Mouse (Mus musculus) brain, embryonic 18.5 days (tissue): ENCODE measurements around the gene Cacnb1.
A peak's percentile ranks its signal among the peaks of the same experiment; 100 is the strongest.

Experiments used
- DNase-seq: peaks from one replicate; pipeline ENCODE4 v3.0.0-alpha.2; 2012; ENCODE audit warnings: low read depth, low spot score

The Cacnb1 gene

DNA sequence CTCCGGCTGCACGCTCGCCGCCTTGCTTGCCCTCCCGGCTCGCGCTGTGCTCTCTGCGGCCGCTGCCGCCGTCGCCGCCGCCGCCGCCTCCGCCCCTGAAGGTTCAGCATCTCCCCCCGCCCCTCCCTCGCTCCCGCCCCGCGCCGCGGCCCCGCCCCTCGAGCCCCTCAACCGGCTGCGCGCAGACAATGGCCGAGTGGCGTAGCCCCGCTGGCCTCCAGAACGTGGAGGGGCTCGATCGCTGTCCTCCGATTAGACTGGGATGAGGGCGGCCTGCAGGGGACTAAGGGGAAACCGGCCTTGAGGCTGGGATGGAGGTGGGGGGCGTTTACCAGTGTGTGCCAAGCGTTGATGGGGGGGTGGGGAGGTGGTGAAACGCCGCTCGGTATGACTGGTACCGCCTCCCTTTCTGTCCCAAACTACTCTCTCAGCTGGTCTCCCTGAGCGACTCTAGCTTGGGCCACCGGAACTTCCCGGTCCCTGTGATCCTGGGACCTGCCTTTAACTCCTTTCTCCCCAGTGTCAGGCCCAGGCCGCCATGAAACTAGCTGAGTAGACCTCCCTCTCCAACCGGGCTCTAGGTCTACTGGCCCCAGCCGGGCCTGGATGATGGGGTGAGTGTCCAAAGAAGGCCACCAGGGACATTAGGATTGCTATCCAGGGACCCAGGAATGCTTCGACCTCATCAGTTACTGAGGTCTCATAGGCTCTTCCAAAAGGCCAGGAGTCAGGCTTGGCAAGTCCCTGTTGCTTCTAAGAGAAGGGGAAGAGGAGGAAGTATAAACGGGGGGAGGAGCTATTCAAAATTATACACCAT lies at the start of gene Cacnb1:
Cacnb1 (minus strand) TSS at position 480 of the 817 bp plus-strand sequence.
- peak; percentile 42 for DNase-seq

DNA sequence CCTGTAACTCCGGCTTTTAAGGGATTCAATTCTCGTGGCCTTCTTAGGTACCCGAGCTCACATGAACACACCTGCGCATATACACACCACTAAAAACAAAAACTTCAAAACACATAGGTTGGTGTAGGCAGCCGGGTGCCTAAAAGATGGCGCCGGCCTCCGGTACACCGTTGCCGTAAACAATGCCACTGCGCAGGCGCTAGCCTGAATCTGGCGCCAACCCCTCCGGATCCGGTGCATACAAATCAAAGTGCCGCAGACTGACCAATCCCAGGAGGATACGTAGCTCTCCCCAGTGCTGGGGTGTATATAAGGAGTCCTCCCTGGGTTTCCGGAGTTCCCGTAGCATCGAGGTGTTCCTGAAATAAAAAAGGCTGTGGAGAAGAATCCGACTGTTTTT lies 44.4 kb upstream of the Cacnb1 start:
- DNase-seq: no peak

DNA sequence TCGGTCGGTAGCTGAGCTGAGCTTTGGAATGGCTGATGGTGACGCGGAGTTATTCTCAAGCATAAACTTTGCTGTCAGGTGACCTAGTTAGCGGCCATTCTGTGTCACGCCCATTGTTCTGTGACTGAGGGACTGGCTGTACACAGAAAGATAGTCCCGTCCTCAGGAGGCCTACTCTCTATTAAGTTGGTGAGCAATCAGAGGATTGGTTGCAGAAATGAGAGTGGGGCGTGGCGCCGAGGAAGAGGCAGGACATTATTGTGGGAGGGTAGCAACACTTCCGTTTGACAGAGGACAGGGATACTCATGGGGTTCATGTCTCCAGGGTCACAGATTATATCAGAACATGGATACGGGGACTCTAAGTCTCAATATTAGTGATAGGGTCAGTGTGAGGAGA lies 43.4 kb upstream of the Cacnb1 start:
- DNase-seq: no peak

DNA sequence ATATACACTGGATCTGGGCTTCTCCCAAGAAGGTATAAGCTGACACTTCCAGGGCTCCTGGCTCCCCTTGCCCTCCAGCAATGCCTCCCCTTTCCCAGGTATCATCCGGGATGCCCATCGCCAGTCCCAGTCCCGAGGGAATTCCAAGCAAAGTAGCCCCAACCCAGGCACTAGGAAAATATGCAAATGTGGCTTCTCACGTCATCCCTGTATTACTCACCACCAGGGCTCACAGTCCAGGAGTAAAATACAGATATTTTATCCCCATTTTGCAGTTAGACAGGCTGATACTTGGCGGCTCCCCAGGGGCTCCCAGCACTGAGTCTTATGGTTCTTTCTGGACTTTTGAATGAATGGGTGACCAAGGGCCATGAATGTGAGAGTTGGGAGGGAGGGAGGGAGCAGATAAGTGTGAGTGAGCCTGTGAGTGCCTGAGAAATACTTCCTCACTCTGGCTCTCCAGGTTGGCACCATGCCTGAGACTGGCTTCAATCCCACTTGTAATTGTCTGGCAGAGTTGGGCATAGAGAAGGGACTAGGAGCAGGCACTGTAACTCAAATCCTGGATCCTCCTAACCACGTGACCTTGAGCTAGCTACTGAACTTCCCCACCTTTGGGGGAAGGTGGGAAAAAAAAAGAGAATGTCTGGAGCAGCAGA lies 39.2 kb upstream of the Cacnb1 start:
- no peak for DNase-seq

DNA sequence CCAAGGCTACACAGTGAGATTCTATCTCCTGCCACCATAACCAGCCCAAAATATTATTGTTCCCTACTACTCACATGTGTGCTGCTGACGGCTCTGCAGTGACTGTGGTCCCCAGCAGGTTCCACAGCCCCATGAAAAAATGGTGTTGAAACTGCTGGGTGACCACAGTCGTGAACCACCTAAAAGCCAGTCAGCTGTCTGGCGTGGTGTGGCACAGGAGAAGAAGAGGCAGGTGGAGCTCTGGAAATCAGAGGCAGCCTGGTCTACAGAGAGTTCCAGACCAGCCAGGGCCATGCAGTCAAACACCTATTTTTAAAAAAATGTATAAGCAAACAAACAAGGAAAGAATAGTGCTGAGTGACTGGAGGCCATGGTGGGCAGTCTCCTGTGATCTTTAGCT lies 38.6 kb upstream of the Cacnb1 start:
- no peak for DNase-seq

DNA sequence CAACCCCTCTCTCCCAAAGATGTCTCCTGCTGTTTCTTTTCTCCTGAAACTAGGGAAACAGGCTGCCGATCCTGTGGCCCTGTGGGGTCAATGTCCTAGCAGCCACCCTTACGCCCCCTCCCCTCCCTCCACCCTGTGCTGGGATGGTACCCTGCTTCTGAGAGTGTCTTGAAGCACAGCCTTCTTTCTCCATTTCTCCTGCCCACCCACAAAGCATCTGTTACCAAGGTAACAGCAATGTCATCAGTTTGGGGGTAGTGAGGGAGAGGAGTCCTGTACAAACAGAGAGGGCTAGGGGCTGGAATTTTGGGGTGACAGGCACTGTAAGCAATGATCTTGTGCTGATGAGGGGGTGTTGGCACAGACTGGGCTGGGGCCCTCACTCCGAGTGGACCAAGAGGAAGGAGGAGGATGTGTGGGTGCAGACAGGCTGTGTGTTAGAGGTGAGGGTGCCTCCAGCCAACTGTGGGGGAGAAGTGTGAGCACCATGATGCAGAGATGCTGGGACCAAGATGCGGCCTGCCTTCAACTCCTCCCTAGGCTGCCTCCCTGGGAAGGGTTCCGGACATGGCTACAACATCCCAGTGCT lies 37.4 kb upstream of the Cacnb1 start:
- no peak for DNase-seq

DNA sequence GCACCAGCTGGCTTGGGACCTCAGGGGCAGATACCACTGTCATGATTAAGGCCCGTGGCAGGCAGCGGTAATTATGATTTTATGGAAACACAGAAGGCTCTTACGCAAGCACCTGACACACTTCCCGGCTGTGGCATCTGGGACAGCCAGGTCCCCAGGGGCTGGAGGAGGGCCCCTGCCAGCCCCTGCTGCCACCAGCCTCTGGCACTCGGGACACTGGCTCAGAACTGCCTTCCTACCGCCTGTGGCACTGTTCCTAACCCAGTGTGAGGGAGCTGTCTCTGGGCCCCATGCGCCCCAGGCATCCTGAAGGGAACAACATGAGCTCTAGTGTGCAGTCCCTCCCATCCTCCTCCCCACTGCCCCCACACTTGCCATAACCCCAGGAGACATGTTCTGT lies 36.8 kb upstream of the Cacnb1 start:
- DNase-seq: no peak

DNA sequence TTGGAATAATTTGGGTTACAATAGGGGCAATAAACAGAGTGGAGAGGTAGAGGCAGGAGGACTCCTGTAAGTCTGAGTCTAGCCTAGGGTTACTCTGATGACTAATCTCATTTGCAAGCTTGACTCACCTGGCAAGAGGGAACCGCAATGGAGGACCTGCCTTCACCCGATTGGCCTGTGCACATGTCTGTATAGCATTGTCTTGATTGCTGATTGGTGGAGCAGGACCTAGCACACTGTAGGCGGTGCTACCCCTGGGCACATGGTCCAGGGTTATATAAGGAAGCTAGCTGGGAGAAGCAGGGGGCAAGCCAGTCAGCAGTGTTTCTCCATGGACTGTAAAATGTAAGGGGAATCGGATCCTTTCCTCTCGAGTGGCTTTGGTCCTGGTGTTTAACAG lies 35.2 kb upstream of the Cacnb1 start:
- no peak for DNase-seq

DNA sequence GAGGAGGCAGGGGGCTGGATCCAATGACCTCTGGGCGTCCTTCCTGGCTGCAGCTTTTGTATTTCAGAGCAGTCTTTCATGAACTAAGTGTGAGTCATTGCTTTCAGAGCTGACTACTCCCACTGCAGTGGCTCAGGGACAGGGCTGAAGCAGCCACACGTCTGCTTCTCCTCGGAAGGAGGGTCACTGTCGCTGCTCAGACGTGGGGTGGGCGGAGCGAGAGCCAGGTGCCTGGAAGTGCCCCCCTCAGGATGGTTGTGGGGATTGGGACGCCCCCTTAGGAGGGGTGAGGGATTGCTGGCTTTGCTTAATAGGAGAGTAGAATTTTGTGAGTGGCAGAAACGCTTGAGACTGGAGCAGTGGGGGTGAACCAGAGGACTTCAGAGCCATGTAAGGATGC lies 34.6 kb upstream of the Cacnb1 start:
- no peak for DNase-seq

DNA sequence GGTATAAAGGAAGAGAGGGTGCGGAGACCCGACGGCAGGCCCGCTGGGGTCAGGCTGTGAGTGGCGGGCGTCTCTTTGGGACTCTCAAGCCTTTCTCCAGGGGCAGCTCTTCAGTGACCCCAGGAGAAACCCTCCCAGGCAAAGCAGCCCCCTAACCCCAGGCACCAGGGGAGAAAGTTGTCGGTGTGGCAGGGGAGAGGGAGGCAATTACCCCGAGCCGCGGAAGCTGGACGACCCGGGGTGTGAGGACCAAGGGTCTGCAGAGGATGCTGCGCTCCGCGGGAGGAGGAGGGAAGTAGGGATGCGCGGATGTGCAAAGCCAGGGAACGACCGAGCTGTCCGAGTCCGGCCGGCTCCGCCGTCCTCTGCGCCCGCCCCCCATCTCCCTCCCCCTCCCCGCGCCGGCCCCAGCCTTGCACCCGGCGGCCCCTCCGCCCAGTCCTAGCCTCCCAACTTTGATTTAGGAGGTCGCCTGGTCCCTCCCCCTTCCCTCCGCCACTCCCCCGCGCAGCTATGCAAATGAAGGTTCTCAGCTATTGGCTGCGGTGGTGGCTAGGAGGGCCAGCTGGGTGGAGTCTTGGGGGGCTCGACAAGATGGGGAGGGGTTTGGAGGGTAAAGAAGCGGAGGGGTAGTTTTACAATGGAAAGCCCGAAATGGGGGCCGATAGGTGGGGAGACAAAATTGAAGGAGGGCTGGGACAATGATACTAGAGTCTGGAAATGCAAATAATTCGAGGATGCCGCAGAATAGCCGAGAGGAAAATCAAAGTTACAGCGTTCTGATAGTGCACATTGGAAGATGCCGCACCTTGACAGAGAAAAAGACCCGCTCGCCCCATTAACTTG lies 30.4 kb upstream of the Cacnb1 start, which contains the start of gene Stac2:
Stac2 (minus strand) TSS at position 474 of the 846 bp plus-strand sequence.
- no peak for DNase-seq

DNA sequence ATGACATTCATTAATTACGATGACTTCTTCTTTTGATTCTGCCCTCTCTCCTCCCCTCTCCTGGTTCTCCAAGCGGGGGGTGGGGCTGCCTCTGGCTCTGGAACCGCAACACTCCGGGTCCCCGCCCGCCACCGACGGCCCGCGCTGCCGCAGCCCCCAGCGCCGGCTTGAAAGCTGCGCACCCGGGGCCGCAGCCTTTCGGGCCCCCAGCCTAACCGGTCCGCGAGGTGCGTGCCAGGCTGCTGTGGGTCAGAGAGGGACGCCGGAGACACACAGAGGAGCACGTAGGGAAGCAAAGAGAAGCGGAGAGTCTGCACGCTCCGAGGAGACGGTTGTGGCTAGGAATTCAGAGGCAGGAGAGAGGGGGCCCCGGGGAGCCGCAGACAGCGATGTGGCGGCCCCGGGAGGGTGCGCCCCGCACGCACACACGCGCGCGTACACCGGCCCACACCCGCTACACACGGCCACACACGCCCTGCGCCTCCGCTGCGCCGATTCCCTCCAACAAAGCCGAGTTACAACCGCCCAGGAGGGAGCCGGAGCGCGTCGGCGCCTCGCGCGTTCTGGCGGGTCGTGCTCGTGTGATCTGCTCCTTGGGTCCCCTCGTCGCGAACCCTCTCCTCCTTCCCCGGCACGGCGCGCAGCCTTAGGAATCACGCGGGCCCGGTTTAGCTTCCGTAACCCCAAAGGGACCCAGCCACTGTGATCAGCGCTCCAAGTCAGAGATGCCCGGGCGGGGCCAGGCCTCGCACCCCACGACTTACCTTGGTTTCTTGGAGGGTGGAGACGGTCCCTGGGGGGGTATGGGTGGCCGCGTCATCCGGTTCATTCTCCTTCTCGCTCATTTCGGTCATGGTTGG lies 29.5 kb upstream of the Cacnb1 start:
- DNase-seq: no peak

DNA sequence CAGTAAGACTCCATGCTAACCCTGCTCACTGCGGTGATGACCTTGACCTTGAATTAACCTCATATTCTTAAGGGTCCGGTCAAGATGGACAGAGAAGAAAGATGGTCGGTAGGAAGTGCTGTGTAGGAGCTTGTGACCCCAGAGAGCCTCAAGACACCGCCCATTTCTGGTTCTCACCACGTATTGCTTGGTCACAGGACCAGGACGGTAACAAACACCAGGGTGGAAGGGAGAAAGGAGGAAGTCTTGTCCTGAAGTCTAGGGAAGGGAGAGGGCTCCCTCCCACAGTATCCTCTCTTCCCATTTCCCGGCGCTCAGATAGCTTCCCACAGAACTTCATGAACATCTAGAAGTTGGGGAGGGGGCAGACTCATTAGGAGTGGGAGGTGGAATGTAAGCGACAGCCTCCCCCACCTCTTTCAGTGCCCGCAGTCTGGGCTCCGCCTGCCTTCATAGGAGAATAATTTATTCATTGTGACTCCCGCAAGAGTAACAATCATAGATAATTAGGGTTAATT lies 28.8 kb upstream of the Cacnb1 start:
- no peak for DNase-seq

DNA sequence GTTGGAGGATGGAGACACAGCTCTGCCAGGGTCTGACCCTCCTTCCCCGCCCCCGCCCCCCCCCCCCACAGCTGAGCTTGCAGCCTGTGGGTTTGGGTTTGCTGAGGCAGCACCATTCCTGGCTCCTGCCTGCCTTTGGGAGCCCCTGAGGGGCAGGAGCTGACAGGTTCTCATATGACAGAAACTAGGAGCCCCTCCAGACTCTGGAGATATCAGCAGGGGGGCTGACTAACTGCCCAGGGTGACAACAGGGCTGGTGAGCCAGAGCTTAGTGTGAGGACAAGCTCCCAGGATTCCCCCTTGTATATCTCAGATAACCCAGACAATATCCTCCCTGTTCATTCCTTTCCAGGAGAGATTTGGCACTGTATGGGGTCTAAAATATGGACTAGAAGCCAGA lies 28.1 kb upstream of the Cacnb1 start:
- no peak for DNase-seq

DNA sequence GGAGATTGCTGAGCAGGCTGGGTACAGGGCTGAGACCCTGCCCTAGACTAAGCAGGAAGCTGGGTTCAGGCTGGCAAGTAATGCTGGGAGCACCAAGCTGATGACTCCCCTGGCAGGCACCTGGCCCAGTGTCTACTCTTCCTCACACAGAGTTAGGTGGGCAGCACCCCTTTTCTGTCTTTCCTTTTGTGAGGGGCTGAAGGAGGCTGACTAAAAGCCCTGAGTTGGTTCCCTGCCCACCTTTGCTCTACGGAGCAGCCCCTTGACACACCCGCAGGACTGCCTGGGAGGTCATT lies 27.6 kb upstream of the Cacnb1 start:
- no peak for DNase-seq

DNA sequence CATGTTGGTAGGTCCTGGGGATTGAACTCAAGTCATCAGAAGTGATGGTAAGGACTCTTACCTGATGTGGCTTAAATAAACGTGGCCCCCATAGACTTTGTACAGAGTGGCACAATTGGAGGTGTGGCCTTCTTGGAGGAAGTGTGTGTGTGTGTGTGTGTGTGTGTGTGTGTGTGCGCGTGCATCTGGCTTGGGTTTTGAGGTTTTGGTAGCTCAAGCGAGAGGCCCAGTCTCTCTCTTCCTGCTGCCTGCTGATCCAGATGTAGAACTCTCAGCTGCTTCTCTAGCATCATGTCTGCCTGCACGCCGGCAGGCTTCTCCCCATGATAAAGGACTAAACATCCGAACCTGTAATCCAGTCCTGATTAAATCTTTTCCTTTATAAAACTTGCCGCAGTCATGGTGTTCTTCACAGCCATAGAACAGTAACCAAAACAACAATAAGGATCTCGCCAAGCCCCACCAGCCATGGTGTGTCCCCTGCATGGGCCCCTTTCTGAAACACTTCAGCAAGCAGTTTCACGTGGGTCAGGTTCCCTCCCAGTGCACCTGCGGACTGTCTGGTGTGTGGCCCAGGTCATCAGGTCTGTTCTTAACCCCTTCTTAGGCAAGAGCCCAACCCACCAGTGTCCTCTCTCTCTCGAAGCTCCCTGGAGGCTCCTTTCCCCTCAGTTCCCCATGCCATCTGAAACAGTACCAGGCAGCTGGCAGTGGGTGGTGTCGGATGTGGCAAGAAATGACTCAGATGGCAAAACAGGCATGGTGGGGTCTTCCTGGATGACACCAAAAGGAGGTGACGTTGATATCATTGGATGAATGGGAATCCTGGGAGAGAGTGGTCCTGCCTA lies 27.1 kb upstream of the Cacnb1 start:
- no peak for DNase-seq

DNA sequence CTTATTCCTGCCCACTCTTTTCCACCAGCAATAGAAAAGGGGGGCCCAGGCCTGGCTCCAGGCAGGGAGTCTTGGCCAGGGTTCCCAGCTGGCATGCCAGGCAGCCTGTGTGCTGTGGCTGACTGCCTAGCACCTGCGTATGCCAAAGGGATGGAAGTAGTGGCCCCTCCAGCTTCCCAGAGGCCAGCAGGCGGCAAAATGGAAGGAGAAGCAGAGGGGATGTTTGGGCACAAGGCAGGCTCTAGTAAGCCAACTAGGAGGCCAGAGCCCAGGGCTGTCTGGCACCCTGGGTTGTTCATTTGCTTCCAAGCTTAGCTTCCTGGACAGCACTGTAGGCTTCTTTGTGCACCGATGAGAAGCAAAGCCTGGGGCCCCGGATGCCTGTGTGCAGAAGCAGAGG lies 24.9 kb upstream of the Cacnb1 start:
- no peak for DNase-seq

DNA sequence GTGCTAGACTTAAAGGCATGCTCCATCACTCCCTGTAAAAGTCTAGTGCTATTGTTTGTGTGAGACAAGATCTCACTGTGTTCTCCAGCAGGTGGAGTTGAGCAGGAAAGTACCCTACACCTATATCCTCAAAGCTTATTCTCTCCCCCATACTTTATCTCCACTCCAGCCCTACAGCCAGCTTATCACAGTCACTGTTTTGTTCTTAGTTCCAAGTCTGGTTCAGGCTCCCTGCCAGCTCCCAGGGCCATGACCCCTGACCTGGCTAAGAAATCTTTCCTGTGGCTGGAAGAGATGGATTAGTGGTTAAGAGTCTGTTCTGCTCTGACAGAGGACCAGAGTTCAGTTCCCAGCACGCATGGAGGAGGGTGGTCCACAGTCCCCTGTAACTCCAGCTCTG lies 23.6 kb upstream of the Cacnb1 start:
- no peak for DNase-seq

DNA sequence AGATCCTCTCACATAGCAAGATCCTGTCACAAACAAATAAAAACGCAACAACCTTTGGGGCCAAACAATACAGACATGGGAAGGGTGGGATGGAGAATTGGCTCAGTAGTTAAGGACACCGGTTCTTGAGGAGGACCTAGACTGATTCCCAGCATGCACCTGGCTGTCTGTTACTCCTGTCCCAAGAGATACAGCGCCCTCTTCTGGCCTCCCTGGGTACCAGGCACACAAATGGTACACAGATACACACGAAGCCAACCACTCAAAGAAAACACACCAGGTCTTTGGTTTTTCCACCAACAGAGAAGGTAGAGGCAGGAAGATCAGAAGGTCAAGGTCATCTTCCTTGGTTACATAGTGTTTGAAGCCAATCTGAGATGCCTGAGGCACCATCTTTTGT lies 22.8 kb upstream of the Cacnb1 start:
- DNase-seq: no peak

DNA sequence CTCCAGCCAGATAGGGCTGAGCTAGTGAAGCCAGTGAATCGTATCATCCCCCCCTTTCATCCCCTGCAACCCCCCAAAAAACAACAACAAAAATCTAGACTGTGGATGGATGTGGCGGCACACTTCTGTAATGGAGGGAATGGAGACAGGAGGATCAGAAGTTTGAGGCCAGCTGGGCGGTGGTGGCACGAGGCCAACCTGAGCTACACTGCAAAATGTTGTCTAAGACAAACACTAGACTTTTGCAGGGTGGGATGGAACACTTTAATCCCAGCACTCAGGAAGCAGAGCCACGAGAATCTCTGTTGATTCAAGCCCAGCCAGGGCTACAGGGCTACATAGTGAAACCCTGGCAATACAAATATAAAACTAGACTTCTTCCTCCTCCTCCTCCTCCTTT lies 21.2 kb upstream of the Cacnb1 start:
- DNase-seq: no peak

DNA sequence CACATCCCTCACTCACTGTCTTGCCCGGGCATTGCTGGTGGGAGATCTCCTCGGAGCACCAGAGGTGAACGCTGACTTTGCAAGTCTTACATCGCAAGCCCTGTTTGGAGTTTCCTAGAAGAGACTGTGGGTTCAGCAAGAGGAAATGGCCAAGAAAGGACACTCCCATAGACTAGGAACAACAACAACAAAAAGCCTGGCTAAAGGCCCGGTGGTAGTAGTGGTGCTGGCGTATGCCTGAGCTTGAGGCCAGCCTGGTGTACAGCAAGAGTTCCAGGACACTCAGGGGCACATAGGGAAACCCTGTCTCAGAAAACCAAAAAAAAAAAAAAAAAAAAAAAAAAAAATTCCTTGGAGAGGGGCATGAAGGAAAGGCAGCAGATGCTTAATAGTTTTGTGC lies 19.9 kb upstream of the Cacnb1 start:
- no peak for DNase-seq
